Mouse (Mus musculus) cerebellum, postnatal 14 days (tissue): ENCODE measurements around the gene Pisd.
A peak's percentile ranks its signal among the peaks of the same experiment; 100 is the strongest.
"Not testable (repeated sequence)": the region's sequence is repeated elsewhere in the genome, so short reads cannot be mapped to it uniquely, and the experiment has no call there.

Experiments
- DNase-seq, 2 experiments: peaks; one replicate each; pipeline ENCODE4 v3.0.0; 2021; ENCODE audit warnings: mixed read lengths in 2 of 2

Gene Pisd

DNA sequence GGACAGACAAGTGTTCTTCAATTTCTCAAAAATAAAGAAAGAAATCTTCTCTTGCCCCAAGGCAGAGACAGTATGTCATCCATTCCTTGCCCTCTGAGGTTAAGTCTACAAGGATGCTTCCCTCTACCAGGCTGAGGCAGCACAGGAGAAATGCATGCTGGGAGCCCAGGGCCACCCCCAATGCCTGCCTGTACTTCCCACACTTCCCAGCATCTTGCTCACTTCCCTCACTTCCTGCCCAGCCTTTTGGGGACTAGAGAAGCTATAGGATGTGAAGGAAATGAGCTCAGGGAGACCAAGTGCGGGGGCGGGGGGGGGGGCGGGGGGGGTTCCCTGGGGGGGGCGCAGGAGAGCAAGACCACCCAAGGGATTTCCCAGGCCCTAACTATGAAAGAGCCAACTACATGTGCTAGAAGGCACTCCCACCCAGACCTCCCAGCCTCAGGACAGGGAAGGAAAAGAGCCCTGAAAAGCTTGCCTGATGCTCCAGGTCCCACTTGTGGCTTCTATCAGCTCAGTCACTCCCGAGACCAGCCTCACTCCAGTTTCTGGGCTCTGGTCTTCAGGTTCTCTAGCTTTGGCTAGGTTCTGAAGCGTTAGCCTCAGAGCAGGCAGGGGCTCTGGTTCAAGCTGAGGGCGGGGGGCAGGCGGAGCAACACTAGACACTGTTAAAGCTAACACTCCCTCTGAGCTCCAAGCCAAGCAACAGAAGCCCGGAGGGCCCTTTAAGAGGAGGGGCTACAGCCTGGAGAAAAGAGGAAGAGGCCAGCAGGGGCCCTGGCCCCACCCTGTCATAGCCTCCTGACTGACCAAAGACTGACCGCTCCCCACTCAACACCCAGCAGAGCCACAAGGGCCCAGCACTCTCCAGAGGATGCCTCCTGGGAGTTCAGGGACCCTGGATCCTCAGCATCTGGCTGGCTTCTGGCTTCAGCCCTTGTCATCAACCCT is 39.5 kb downstream of the Pisd start:
- DNase-seq: peak; percentile 31 to 44

DNA sequence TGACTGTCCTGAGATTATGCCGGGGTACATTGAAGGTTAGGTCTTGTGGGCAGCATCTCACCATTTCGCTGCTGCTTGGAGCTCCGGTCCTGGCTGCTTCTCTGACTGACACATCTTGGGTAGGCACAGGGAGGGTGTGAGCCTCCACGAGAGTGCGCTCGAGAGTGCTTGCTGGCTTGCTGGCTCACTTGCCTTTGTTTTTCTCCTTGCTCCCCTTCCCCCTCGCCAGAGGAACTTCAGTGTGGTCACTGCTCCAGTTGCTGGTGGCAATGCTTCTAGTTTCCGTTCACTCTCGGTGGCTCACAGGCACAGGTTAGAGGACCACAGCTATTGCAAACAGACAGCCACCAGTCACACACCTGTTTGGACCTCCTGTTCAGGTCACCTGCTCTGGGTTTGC is 43.3 kb downstream of the Pisd start:
- DNase-seq: peak; percentile 75 to 82

DNA sequence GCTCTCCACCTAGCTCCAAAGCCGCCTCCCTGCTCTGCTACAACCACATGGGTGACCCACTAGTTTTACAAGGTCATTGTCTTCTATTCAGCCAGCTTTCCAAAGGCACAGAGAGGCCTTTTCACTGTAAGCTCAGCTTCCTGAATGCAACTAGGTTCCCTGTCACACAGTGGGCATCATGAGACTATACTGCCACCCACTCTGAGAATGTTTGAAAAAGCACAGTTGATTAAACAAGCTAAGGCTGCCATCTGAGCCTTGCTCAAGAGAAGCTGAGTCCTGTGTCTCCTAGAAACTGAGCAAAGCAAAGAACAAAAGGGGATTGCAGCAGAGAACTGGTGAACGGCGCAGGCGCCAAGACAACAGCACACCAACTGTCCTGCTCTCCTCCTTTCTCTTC is 44.1 kb downstream of the Pisd start:
- DNase-seq: not testable (repeated sequence)

DNA sequence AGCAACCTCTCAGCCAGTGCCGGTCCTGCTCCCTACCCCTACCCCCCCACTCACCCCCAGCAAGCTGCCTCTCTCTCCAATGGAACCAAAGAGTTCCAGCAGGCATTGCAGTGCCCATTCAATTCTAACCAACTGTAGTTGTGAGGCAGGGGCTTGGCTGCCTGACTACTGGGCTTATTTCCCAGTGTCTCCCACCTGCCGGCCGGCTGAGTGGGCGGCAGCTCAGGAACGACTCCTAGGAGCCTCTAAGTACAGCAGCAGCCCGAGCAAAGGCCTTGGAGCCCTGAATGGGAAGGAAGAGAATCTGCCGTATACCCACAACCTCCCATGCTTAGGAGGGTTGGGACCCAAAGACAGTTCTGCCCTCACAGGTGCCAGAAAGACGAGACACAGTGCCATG is 44.6 kb downstream of the Pisd start:
- DNase-seq: peak; percentile 36 to 42

DNA sequence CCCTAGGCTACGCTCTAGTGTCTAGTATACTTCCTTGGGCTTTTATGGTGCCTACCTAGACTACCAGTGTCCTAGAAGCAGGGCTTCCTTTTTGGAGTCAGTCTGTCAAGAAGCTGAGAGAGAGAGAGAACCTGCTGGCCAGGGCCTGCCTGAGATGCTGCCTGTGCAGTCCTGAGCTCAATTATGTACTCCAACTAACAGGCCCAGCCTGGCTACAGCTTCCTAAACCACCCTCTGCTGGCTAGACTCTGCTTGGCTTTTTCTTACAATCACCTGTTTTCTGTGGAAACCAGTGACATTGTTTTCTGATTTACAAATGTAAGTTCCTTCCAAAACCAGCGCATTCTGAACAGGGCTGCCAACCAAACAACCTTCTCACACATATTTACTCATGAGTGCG is 45.3 kb downstream of the Pisd start:
- no peak for DNase-seq

DNA sequence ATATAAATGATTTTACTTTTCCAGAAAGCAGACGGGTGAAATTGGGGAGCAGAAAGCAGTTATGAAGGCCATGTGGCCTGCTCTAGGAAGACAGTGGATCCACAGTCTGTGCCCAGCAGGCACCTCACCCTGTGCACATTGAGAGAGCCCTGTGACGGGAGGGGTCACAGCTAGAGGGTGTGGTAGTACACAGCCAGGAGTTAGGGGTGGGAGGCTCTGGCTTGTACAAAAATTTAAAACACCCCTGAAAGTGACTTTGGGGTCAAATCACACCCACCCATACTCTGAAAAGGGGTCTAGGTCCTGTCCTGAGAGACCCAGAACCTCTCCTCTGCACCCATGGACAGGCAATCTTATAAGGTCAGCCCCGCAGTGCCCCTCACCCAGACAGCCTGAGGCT is 48.7 kb downstream of the Pisd start:
- DNase-seq: not testable (repeated sequence)

DNA sequence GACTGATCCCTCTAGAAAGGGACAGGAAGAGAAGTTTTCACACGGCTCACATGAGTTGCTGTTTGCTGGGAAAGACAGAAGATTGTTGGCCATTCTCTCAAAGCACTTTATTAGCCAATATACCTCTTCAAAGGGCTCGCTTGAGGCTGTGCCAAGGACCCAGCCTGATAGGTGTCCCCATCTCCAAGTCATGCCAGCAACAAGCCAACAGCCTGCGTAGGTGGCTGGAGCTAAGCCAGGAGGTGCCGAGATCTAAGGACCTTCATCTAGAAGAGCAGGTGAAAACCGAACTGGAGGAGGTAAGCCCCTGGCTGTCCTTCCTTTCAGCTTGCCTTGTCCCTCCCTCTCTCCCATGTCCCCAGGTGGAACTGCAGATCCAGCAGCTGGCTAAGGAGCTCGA is 49.7 kb downstream of the Pisd start:
- no peak for DNase-seq

DNA sequence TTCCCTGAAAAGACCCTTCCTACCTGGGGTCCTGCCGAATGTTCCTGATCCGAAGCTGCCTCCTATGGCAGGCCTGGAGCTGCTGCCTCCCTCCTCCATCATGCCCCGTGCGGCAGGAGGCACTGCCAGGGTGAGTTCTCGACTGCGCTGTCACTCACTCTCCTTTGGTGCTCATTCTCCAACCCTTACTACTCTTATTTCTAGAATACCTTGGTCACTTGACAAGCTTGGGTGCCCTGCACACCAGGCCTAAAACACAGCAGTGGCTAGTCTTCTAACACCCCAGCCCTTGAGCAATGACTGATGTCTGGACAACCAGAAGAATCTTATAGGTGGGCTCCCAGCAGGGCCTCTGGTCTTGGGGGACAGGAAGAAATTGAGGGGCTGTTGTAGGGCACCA is 51.6 kb downstream of the Pisd start:
- DNase-seq: not testable (repeated sequence)

DNA sequence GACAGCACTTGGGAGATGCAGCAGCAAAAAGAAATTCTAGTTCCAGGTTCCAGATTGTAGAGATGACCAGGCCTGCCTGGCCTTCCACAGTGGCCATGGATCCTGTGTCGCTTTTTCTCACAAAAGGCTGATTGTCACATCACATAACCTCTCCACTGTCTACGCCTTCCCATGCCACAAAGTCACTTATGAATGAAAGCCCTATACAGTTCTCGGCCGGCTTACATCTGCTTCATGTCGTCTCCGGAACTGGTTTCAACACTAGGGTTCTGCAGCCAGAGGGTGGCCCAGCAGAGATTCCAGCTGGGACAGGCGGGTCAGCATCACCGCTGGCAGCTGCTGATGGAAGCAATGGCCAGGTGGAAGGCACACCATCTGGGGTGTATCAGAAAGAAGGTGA is 56.6 kb downstream of the Pisd start:
- DNase-seq: no peak

DNA sequence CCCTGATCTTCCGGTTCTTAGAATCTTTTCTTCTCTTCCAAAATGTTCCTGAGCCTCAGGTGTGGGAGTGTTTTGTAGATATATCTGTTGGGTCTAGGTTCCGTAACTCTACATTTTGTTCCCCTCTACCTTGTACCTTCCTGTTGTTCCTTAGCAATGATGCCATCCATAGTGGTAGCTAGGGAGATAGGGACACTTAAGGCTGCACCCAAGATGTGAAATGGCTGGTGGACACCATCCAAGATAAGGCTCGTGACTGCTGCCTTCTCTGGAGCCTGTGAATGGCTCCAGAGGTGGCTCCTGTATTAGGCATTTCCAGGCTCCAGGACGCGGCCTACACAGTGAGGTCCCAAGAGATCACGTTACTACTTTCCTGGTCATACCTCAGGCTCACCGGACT is 57.1 kb downstream of the Pisd start:
- DNase-seq: no peak

DNA sequence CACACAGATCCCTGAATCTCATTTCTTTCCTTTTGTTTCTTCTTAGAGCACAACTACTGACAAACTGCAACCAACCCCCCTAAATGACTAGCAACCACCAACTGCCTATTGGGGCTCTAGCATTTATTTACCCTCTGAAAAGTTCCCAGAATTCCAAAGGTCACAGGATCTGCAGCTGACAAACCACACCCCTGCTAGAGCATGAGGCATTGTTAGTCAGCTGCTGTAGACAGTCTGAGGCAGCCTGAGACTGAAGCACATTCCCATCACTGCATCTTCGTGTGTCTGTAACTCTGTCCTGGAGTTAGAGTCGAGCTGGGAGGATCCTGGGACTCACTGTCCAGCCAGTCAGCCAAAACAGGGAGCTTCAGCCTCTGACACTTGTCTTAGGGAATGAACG is 60.0 kb downstream of the Pisd start:
- not testable (repeated sequence) for DNase-seq

DNA sequence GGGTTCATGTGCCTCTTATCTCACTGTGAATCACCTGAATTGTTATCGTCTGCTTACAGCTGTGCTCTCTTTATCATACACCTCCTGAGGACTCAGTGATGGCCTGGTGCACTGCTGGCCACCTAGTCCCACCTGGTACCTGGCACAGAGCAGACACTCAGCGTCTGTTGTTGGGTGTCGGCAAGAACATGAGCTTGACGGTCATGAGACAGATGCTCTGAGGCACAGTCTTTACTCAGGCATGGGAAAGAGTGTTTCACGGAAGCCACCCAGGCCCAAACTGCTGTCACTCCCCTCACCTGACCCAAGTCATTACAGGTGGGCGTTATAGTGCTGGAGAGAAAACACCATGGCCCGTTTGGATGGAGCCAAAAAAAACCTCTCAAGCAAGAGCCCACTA is 61.5 kb downstream of the Pisd start:
- no peak for DNase-seq

DNA sequence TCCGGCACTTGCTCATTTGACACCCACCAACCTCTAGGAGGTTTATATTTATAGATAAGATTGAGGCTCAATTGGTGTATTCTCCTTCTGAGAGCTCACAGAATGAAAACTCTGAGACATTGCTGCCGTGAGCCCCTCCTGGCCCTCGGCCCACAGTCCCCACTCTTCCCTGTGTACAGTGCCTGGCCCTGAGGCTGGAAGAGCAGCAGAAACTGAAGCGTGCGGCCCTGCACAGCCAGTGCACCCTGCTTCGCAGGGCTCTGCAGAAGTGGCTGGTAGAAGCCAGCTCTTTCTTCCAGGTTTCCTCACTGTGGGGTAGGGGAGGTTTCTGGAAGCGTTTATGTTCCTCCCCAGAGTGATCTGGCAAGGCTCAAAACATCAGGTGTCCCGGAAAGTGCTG is 62.7 kb downstream of the Pisd start:
- DNase-seq: not testable (repeated sequence)

DNA sequence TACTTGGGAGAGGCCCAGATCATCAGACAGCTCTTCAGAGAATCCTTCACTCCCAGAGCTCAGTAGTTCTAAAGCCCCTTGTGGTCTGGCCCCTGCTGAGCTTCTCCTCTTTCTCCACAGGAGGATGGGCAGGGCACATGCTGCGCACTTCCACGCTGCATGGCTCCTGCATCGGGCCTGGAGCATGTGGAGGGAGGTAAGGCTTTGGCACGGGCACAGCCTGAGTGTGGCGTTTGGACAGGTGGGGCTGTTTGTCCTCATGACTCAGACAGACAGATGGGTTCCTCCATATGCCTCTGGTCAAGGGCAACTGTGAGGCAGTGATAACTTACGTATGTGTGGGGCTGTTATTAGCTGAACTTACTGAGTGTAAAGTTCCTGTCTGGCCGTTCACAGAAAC is 63.2 kb downstream of the Pisd start:
- DNase-seq: no peak

DNA sequence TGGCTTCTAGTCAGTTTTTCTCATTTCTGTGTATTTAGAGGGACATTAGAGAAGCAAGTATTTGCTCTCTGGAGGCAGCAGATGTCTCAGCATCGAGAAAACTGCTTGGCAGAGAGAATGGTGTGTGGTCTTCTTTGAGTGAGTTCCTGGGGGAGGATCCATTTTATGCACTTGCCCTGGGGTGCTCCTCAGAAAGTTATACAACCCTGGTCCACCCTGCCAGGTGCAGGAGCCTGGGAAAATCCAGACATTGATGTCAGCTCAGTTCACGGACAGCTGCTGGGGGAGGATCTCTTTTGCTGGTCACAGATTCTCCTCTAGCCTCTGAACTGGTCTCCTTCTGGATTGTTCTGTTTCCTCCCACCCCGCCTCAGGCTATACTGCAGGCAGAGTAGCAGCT is 64.1 kb downstream of the Pisd start:
- DNase-seq: no peak

DNA sequence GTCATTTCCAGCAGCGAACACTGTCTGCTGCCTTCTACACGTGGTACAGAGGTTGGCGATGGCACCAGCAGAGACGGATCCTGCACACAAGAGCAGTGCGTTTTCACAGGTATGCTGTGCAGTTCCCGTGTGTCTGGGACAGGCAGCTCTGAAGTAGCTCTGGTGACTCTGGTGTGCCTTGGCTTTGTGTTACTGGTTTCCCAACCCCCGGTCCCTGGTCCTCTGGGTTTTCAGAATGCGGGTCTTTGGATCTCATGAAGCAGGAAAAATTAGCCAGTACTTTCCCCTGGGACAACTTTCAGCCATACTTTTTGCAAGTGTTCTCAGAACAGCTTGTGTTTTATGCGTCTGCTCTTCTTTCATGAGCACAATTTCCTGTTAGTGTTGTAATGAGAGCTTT is 65.0 kb downstream of the Pisd start:
- DNase-seq: no peak

DNA sequence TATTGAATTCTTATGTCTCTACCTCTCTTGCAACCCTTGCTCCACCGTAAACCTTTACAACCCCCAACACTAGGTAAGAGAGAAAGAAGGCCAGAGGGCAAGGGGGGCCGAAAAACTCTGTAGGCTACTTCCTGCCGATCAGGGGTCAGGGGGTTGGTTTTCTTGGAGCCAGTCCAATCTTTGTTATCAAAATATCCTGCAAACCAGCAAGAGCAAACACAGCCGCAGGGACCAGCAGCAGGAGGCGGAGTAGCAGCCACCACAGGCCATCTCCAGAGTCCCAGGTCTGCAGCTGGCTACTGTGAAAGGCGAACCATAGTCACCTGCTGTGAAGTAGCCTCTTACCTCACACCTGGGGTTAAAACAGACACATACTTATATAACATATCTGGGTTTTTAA is 66.5 kb downstream of the Pisd start:
- DNase-seq: no peak

DNA sequence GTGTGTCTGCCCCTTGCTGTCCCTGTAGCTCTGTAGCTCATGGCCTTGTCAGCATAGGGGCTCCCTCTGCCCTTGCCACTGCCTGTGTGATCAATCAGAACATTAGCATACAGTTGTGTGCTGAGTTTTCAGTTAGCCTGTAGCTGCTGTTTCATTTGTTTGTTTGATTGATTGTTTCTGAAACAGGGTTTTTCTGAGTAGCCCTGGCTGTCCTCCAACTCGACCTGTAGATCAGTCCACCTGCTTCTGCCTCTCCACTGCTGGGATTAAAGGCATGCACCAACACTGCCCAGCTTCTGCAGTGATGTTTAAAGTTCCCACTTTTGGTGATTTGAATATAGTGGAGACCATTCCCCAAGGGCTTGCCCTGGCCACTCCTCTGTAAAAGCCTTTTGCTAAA is 67.7 kb downstream of the Pisd start:
- DNase-seq: no peak

DNA sequence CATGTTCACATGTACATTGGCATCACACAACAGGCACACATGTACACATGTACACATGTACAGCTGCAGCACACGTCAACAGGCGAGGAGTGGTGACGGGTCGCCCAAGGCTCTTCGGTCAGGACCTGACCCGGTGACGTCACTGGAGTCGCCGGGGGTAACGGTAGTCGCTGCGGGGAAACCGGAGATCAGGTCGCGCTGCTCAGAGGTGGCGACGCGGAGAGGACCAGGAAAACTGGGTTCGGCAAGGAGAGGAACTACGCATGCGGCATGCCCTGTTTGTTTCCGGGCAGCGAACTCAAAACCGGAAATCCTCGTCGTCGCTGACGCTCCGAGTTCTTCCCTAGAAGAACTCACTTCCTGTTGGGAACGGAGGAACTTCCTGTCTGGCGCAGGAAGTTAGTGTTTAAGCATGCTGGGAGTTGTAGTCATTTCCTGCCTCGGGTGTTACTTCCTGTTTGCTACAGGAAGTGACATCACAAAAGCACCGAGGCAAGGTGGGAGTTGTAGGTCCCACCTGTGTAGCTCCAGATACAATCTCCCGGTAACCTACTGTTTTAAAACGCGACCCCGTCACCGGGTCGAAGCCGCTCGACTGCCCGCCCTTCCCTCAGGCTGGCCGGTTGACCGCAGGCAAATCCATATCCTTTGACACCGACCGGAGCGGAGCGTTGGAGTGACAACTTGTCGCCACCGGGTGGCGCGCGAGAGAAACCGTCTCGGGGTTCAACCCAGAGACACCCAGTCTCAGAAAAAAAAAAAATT is 71.6 kb downstream of the Pisd start:
- DNase-seq: peak; percentile 93 to 94

DNA sequence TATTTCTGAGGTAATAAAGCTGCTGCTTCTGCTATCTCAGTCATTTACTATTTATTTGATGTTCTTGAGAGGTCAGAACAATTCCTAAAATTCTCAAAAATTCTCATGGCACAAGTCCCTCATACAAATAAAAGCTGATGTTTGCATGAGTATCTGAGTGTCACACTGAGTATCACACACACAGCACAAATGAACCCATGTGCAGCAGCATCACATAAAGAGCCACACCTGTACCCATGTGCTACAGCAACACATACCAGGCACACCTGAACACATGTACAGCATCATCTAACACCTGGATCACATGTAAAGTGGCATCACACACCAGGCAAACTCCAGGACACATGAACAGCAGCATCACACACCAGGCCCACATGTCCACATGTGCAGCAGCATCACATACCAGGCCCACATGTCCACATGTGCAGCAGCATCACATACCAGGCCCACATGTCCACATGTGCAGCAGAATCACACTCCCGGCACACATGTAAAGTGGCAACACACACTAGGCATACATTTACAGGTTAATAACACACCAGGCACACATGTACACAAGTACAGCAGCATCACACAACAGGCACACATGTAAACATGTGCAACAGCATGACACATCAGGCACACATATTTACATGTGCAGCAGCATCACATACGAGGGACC is 72.3 kb downstream of the Pisd start:
- peak in 1 of 2 experiments; percentile 17 for DNase-seq

DNA sequence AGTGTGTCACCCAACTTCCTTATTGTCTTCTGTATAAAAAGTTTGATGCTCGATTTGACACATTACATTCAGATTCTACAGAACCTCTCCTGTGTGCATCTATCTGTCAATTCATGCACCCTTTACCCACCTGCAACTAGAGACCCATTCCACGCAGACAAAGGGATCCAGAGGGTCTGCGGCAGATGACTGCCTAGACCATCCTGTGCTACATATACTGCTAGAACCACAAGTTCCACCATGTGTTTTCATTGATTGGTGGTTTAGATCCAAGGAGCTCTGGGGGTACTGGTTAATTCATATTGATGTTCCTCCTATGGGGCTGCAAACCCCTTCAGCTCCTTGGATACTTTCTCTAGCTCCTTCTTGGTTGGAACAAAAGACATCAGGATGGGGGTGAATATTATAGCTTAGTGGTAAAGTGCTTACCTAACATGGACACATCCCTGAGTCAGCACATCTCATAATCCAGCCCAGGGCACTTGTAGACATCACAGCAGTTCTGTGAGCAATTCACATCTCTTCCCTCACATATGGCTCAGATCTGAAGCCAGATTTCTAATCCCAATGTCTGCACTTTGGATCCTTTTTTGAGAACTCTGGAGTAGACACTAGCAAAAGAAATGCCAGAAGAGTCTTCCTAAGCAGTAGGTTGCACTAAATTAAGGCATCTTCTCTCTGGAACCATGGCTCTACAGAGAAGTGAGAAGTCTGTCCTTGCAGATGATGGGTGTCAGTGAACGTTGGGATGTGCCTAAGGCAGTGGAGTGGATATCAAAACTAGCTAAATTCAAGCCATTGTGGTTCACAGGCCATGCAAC is 73.0 kb downstream of the Pisd start:
- DNase-seq: no peak

DNA sequence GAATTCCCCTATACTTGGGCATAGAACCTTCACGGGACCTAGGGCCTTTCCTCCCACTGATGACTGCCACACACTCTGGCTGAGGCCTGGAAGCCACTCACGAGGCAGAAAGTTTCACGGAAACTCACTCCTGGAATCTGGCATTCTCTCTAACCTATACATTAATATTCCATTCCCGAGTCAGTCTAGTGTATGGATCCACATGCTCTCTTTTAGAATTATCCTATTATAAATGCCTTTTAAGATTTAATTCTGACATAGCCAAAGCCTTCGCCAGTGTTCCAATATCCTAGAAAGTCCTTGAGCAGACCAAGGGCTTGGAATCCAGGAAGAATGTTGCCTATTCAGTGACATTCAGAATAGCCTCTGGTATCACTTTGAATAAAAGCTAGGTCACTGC is 74.0 kb downstream of the Pisd start:
- DNase-seq: no peak
